Mouse (Mus musculus): ENCODE results near the gene Coro7. TPM values are rescaled to one million over a fixed set of nuclear protein-coding genes. Genes with fewer than 3 reads are reported as not detected.
A peak's percentile ranks its signal among the peaks of the same experiment; 100 is the strongest.

Coro7 gene
- polyA plus RNA-seq, 1 experiment from 2014 or later = 9.0 TPM

- ATAC-seq (no peak), DNase-seq (ENCODE audit: low spot score) (no peak)
- Histone ChIP-seq H3K4me3 (ENCODE audit: low read depth, low read length) (no peak overlapping the region), H3K4me2 (replicated peaks; ENCODE audit: low read depth, low read length) (no peak overlapping the region), H3K27ac (ENCODE audit: low read length) (peak overlapping the region; percentile 64), H3K4me1 (ENCODE audit: insufficient read depth, low read depth, low read length) (peaks cover 28% of the 10 kb centered on the region; the same call in 1 of the 2 replicates), H3K9me3 (ENCODE audit: low read length) (no peaks in the 10 kb centered on the region), H3K9ac (replicated peaks; ENCODE audit: low read depth) (no peak overlapping the region), H3K36me3 (ENCODE audit: insufficient read depth, low read length) (no peaks in the 10 kb centered on the region), H3K27me3 (replicated peaks; ENCODE audit: insufficient read depth, low read length) (no peaks in the 10 kb centered on the region)
- TF ChIP-seq CTCF (IDR thresholded peaks at IDR 0.05) = no peak
- no peak for TF ChIP-seq EP300 (IDR thresholded peaks at IDR 0.05)
- 60% methylated on average over 13 of the region's 13 CpGs for WGBS
These were observed 74.0 kb downstream of the Coro7 start for GRCm38 (mm10) chr16:4605514-4606131.

- Histone ChIP-seq H3K27me3 (replicated peaks; ENCODE audit: insufficient read depth, low read length) (no peaks in the 10 kb centered on the region), H3K9me3 (ENCODE audit: low read length) (no peaks in the 10 kb centered on the region), H3K4me1 (ENCODE audit: insufficient read depth, low read depth, low read length) (peaks cover 28% of the 10 kb centered on the region; the same call in 1 of the 2 replicates), H3K36me3 (ENCODE audit: insufficient read depth, low read length) (no peaks in the 10 kb centered on the region), H3K4me3 (ENCODE audit: low read depth, low read length) (no peak overlapping the region), H3K27ac (ENCODE audit: low read length) (peak overlapping the region; percentile 51; the same call in 1 of the 2 replicates), H3K9ac (replicated peaks; ENCODE audit: low read depth) (no peak overlapping the region), H3K4me2 (replicated peaks; ENCODE audit: low read depth, low read length) (no peak overlapping the region)
- ATAC-seq (no peak), DNase-seq (ENCODE audit: low spot score) (peak; percentile 37)
- TF ChIP-seq CTCF (IDR thresholded peaks at IDR 0.05) (no peak), EP300 (IDR thresholded peaks at IDR 0.05) (no peak)
- WGBS = 45% methylated on average over 11 of the region's 11 CpGs
These were observed 75.2 kb downstream of the Coro7 start for GRCm38 (mm10) chr16:4604293-4604837.

- no peaks in the 10 kb centered on the region for H3K9me3 ChIP-seq (ENCODE audit: low read length)
- TF ChIP-seq CTCF (IDR thresholded peaks at IDR 0.05) (no peak), EP300 (IDR thresholded peaks at IDR 0.05) (no peak)
- peaks cover 34% of the 10 kb centered on the region; the same call in 1 of the 2 replicates for H3K4me1 ChIP-seq (ENCODE audit: insufficient read depth, low read depth, low read length)
- no peak overlapping the region for H3K9ac ChIP-seq (replicated peaks; ENCODE audit: low read depth)
- no peak overlapping the region for H3K4me2 ChIP-seq (replicated peaks; ENCODE audit: low read depth, low read length)
- H3K27me3 ChIP-seq (replicated peaks; ENCODE audit: insufficient read depth, low read length) = no peaks in the 10 kb centered on the region
- 50% methylated on average over 1 of the region's 1 CpGs for WGBS
- DNase-seq (ENCODE audit: low spot score) (no peak), ATAC-seq (no peak)
- peak overlapping the region; percentile 51; the same call in 1 of the 2 replicates for H3K27ac ChIP-seq (ENCODE audit: low read length)
- H3K4me3 ChIP-seq (ENCODE audit: low read depth, low read length) = no peak overlapping the region
- H3K36me3 ChIP-seq (ENCODE audit: insufficient read depth, low read length) = no peaks in the 10 kb centered on the region
These were observed 76.1 kb downstream of the Coro7 start for GRCm38 (mm10) chr16:4603453-4603837.

GRCm38 (mm10) chr16:4602766-4603452 is 76.7 kb downstream of the Coro7 start:
- WGBS = 26% methylated on average over 7 of the region's 7 CpGs
- TF ChIP-seq EP300 (IDR thresholded peaks at IDR 0.05) (no peak), CTCF (IDR thresholded peaks at IDR 0.05) (no peak)
- Histone ChIP-seq H3K9me3 (ENCODE audit: low read length) (no peaks in the 10 kb centered on the region), H3K27me3 (replicated peaks; ENCODE audit: insufficient read depth, low read length) (no peaks in the 10 kb centered on the region), H3K4me3 (ENCODE audit: low read depth, low read length) (no peak overlapping the region), H3K27ac (ENCODE audit: low read length) (peak overlapping the region; percentile 51; the same call in 1 of the 2 replicates), H3K9ac (replicated peaks; ENCODE audit: low read depth) (no peak overlapping the region), H3K36me3 (ENCODE audit: insufficient read depth, low read length) (no peaks in the 10 kb centered on the region), H3K4me1 (ENCODE audit: insufficient read depth, low read depth, low read length) (peaks cover 36% of the 10 kb centered on the region; the same call in 1 of the 2 replicates), H3K4me2 (replicated peaks; ENCODE audit: low read depth, low read length) (no peak overlapping the region)
- peak; percentile 11; the same call in 1 of the 2 replicates for ATAC-seq
- peak; percentile 43 for DNase-seq (ENCODE audit: low spot score)

- Histone ChIP-seq H3K4me2 (replicated peaks; ENCODE audit: low read depth, low read length) (no peak overlapping the region), H3K4me1 (ENCODE audit: insufficient read depth, low read depth, low read length) (peaks cover 36% of the 10 kb centered on the region; the same call in 1 of the 2 replicates)
- no peak for ATAC-seq
These were observed 77.4 kb downstream of the Coro7 start for GRCm38 (mm10) chr16:4602189-4602588.

GRCm38 (mm10) chr16:4600701-4601310 is 78.8 kb downstream of the Coro7 start:
- TF ChIP-seq EP300 (IDR thresholded peaks at IDR 0.05) (no peak), CTCF (IDR thresholded peaks at IDR 0.05) (no peak)
- ATAC-seq = no peak
- Histone ChIP-seq H3K27me3 (replicated peaks; ENCODE audit: insufficient read depth, low read length) (no peaks in the 10 kb centered on the region), H3K9me3 (ENCODE audit: low read length) (no peaks in the 10 kb centered on the region), H3K36me3 (ENCODE audit: insufficient read depth, low read length) (no peaks in the 10 kb centered on the region), H3K4me3 (ENCODE audit: low read depth, low read length) (no peak overlapping the region), H3K4me2 (replicated peaks; ENCODE audit: low read depth, low read length) (no peak overlapping the region), H3K4me1 (ENCODE audit: insufficient read depth, low read depth, low read length) (peaks cover 40% of the 10 kb centered on the region), H3K27ac (ENCODE audit: low read length) (no peak overlapping the region), H3K9ac (replicated peaks; ENCODE audit: low read depth) (no peak overlapping the region)
- WGBS = 63% methylated on average over 9 of the region's 9 CpGs
- no peak for DNase-seq (ENCODE audit: low spot score)

More at GRCm38 (mm10) chr16:4602189-4602588, 77.4 kb downstream of the Coro7 start:
- Histone ChIP-seq H3K4me3 (ENCODE audit: low read depth, low read length) (no peak overlapping the region), H3K27ac (ENCODE audit: low read length) (no peak overlapping the region), H3K9ac (replicated peaks; ENCODE audit: low read depth) (no peak overlapping the region), H3K27me3 (replicated peaks; ENCODE audit: insufficient read depth, low read length) (no peaks in the 10 kb centered on the region), H3K9me3 (ENCODE audit: low read length) (no peaks in the 10 kb centered on the region), H3K36me3 (ENCODE audit: insufficient read depth, low read length) (no peaks in the 10 kb centered on the region)
- no peak for DNase-seq (ENCODE audit: low spot score)
- WGBS = 32% methylated on average over 3 of the region's 3 CpGs
- TF ChIP-seq CTCF (IDR thresholded peaks at IDR 0.05) (no peak), EP300 (IDR thresholded peaks at IDR 0.05) (no peak)
